Mouse (Mus musculus) neural tube, embryonic 12.5 days (tissue): ENCODE data around the gene Nhlh1. TPM values are rescaled to one million over a fixed set of nuclear protein-coding genes. Genes with fewer than 3 reads are reported as not detected.
A peak's percentile ranks its signal among the peaks of the same experiment; 100 is the strongest.

Experiments used
- ATAC-seq: fragments of 200-750 bp; cut with Nextera tagmentation; 2 replicates; pipeline ENCODE4 v1.8.0; 2017; ENCODE audit warnings: low read depth, mild to moderate bottlenecking, moderate TSS enrichment, moderate library complexity; ENCODE audit not compliant: low FRiP score
- H3K27ac ChIP-seq: fragments of 300-500 bp; sonication (generic); 2 replicates; pipeline ENCODE4 v1.5.1; 2016
- H3K27me3 ChIP-seq: fragments of 300-500 bp; sonication (generic); replicated peaks from 2 replicates; pipeline ENCODE4 v1.6.1; 2016; ENCODE audit warnings: mild to moderate bottlenecking
- H3K36me3 ChIP-seq: fragments of 300-500 bp; sonication (generic); 2 replicates; pipeline ENCODE4 v1.6.1; 2016; ENCODE audit warnings: mild to moderate bottlenecking
- H3K4me1 ChIP-seq: fragments of 300-500 bp; sonication (generic); 2 replicates; pipeline ENCODE4 v1.6.1; 2016
- H3K4me2 ChIP-seq: fragments of 300-500 bp; sonication (generic); replicated peaks from 2 replicates; pipeline ENCODE4 v1.6.1; 2016; ENCODE audit warnings: mild to moderate bottlenecking
- H3K4me3 ChIP-seq: fragments of 300-500 bp; sonication (generic); 2 replicates; pipeline ENCODE4 v1.5.1; 2016
- H3K9ac ChIP-seq: fragments of 300-500 bp; sonication (generic); 2 replicates; pipeline ENCODE4 v1.6.1; 2016; ENCODE audit warnings: mild to moderate bottlenecking
- H3K9me3 ChIP-seq: fragments of 300-500 bp; sonication (generic); 2 replicates; pipeline ENCODE4 v1.6.1; 2016; ENCODE audit warnings: mild to moderate bottlenecking
- WGBS: fragments of 180-500 bp; shearing (Covaris S2); methylation state at CpG from one replicate; pipeline ENCODE4 v1.1.7; 2016; 5-methylcytosine and 5-hydroxymethylcytosine counted together
- polyA plus RNA-seq: library from polyadenylated mRNA; unstranded; fragments of >200 nt; fragmentation: Nextera tagmentation; extraction: Ambion mirVana; gene quantifications from 2 replicates; pipeline ENCODE4 v1.2.1, GENCODE M21; 2016

Nhlh1 gene
- polyA plus RNA-seq, 1 experiment from 2014 or later = 21.7 TPM

GRCm38 (mm10) chr1:172049131-172049782 lies 8.1 kb downstream of the Nhlh1 start:
- H3K9me3 ChIP-seq = no peaks in the 10 kb centered on the region
- peak overlapping the region; percentile 92 for H3K27ac ChIP-seq
- 13% methylated on average over 13 of the region's 13 CpGs for WGBS
- ATAC-seq = peak; percentile 64
- peaks cover 5% of the 10 kb centered on the region; the same call in 1 of the 2 replicates for H3K27me3 ChIP-seq
- H3K36me3 ChIP-seq = no peaks in the 10 kb centered on the region; the same call in 1 of the 2 replicates
- peaks cover 49% of the 10 kb centered on the region for H3K4me1 ChIP-seq
- H3K4me2 ChIP-seq = peak overlapping the region; percentile 49
- 0 out of 2 replicates have a peak overlapping the region, but pooled peaks have one; percentile 22 for H3K9ac ChIP-seq
- no peak overlapping the region for H3K4me3 ChIP-seq

- H3K9ac ChIP-seq = 0 out of 2 replicates have a peak overlapping the region, but pooled peaks have one; percentile 29
- ATAC-seq = peak; percentile 84
- no peaks in the 10 kb centered on the region; the same call in 1 of the 2 replicates for H3K36me3 ChIP-seq
- H3K9me3 ChIP-seq = no peaks in the 10 kb centered on the region
- H3K4me3 ChIP-seq = peak overlapping the region; percentile 18
- peak overlapping the region; percentile 49 for H3K4me2 ChIP-seq
- H3K4me1 ChIP-seq = peaks cover 39% of the 10 kb centered on the region
- WGBS = 7% methylated on average over 6 of the region's 6 CpGs
- no peaks in the 10 kb centered on the region for H3K27me3 ChIP-seq
- peak overlapping the region; percentile 92 for H3K27ac ChIP-seq
These were observed 9.1 kb downstream of the Nhlh1 start for GRCm38 (mm10) chr1:172048241-172048734.

DNA sequence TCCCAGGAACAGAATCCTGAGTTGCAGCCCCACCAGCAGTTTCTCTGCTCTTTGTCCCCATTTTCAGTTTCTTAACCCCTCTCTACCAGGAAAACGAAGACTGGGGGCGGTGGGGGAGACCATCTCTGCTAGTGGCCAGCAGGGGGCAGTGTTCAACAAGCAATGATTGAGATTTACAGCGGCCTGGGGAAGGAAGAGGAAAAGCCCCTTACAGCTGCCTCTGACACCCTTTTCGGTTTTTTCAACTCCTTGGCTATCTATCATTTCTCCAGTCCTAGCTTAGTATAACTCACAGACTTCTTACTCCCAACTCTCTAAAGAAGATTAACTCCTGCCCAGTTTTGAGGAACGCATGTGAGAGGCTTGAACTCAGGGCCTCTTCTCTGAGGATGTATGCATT lies 10.4 kb downstream of the Nhlh1 start:
- no peak for ATAC-seq
- Histone ChIP-seq H3K36me3 (no peaks in the 10 kb centered on the region), H3K9ac (no peak overlapping the region), H3K27ac (peak overlapping the region; percentile 92; the same call in 1 of the 2 replicates), H3K4me3 (no peak overlapping the region), H3K4me2 (peak overlapping the region; percentile 49), H3K9me3 (no peaks in the 10 kb centered on the region), H3K27me3 (no peaks in the 10 kb centered on the region), H3K4me1 (peaks cover 32% of the 10 kb centered on the region)
- 10% methylated on average over 5 of the region's 5 CpGs for WGBS

- WGBS = 78% methylated on average over 8 of the region's 8 CpGs
- no peak overlapping the region for H3K4me2 ChIP-seq
- peaks cover 32% of the 10 kb centered on the region for H3K4me1 ChIP-seq
- no peak overlapping the region for H3K4me3 ChIP-seq
- no peak overlapping the region; the same call in 1 of the 2 replicates for H3K27ac ChIP-seq
- no peak overlapping the region for H3K9ac ChIP-seq
- H3K27me3 ChIP-seq = no peaks in the 10 kb centered on the region
- H3K36me3 ChIP-seq = no peaks in the 10 kb centered on the region
- ATAC-seq = no peak
- H3K9me3 ChIP-seq = no peaks in the 10 kb centered on the region
These were observed 11.0 kb downstream of the Nhlh1 start for GRCm38 (mm10) chr1:172046410-172046809.

GRCm38 (mm10) chr1:172029914-172030313 lies 27.5 kb downstream of the Nhlh1 start:
- Histone ChIP-seq H3K4me1 (peaks cover 29% of the 10 kb centered on the region), H3K4me3 (no peak overlapping the region), H3K36me3 (no peaks in the 10 kb centered on the region), H3K4me2 (no peak overlapping the region), H3K27ac (no peak overlapping the region), H3K9me3 (no peaks in the 10 kb centered on the region), H3K9ac (no peak overlapping the region), H3K27me3 (no peaks in the 10 kb centered on the region)
- ATAC-seq = no peak
- 94% methylated on average over 2 of the region's 2 CpGs for WGBS

DNA sequence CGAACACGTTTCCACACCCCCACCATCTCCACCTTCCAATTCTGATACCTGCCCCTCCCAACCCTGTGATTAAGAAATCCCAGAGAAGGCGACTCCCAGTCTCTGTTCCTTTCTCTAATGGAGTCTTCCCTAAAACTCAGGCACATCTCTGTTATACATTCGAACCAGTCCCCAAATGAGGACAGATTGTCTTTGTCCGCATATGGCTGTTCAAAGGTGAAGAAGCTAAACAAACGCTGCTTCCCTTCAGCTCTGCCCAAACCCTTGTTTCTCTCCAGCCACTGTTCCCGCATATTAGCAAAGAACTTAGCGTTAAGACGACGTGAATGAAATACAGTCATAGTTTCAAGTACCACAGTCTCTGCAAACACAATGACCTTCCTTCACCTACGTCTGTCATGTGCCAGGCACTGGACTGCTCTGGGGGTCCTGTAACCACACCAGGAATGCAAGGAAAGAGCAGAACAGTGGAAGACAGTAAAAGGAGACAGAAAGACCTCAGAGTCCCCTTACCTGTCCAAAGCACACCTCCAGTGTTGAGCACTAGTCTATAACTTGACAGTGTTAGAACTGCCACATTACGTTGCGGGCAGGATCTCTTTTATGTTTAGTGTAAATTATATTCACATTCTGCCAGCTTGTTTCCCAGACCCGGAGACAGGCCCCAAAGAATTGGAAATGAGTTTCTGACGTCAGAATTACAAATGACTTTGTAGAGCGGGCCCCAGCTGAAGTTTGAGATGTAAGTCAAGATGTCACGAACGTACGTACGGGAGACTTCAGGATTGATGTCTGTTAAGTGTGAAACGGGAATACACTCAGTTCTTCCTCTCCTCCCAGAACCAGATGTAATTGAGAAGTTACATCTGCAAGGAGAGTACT lies 28.7 kb downstream of the Nhlh1 start, which contains the start of gene Vangl2:
Gene Vangl2, minus strand, starts transcription at position 51 of the 882 bp plus-strand sequence.
- WGBS = 31% methylated on average over 21 of the region's 21 CpGs
- no peaks in the 10 kb centered on the region for H3K36me3 ChIP-seq
- no peaks in the 10 kb centered on the region for H3K27me3 ChIP-seq
- H3K4me3 ChIP-seq = peak within 1 kb of the TSS; percentile 72
- H3K27ac ChIP-seq = peak within 1 kb of the TSS; percentile 75
- peak within 1 kb of the TSS; percentile 92 for H3K4me2 ChIP-seq
- no peaks in the 10 kb centered on the region for H3K9me3 ChIP-seq
- H3K4me1 ChIP-seq = peaks cover 42% of the 10 kb centered on the region
- H3K9ac ChIP-seq = peak within 1 kb of the TSS; percentile 85
- no peak for ATAC-seq

DNA sequence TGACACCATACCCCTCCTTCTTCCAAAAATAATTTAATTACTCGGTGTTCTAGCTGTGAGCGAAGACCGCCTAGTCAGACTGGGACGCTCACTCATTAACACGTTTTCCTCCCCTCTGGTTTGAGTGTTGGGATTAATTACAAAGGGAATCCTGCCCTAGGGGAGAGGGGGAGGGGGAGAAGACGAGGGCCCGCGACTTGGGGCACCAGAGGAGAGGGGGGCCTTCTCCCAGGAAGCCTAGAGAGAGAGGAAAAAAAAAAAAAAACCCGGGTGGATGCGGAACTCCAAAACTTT lies 29.6 kb downstream of the Nhlh1 start:
- Histone ChIP-seq H3K4me1 (peaks cover 49% of the 10 kb centered on the region), H3K27ac (peak overlapping the region; percentile 75; the same call in 1 of the 2 replicates), H3K36me3 (no peaks in the 10 kb centered on the region), H3K4me3 (no peak overlapping the region), H3K9me3 (no peaks in the 10 kb centered on the region), H3K27me3 (no peaks in the 10 kb centered on the region), H3K4me2 (peak overlapping the region; percentile 92), H3K9ac (peak overlapping the region; percentile 85; the same call in 1 of the 2 replicates)
- 6% methylated on average over 10 of the region's 10 CpGs for WGBS
- peak; percentile 49; the same call in 1 of the 2 replicates for ATAC-seq

DNA sequence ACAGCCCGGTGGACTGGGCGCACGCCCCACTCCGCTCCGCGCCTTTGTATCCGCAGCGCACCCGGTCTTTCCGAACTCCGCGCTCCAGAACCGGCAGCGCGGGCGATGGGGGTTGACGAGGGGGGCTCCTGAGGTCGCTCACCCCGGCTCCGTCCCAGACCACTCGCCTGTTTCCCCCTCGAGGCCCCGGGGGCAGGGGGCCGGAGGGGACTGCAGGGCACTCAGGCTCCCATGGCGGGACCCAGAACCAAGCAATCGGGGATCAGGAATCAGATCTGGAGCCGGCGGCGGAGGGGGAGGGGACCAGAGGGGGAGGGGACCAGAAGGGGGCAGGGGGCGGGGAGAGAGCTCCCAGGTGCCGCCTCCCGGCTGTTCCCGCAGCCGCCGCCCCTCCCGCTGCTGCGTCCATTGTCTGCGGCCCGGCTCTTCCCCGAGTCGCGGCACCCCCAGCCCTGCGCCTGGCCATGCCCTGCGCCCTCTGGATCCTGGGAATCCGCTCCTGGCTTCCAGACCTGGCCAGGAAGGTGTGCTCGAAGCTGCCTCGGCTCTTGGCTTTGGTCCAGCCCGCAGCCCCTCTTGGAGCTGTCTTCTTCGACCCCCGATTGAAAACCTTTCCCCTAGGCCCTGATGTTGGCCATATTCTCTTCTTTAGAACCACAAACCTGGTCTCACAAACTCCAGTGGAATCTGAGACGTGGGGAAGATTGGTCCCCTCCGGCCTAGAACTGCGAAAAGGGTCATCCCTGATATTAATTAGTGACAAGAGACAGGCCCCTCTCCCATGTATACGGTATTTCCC lies 30.2 kb downstream of the Nhlh1 start:
- Histone ChIP-seq H3K27me3 (no peaks in the 10 kb centered on the region), H3K4me1 (peaks cover 54% of the 10 kb centered on the region), H3K9ac (peak overlapping the region; percentile 85), H3K27ac (peak overlapping the region; percentile 75), H3K36me3 (peaks cover 5% of the 10 kb centered on the region; the same call in 1 of the 2 replicates), H3K4me2 (peak overlapping the region; percentile 92), H3K4me3 (peak overlapping the region; percentile 72), H3K9me3 (no peaks in the 10 kb centered on the region)
- under 1% methylated on average over 50 of the region's 54 CpGs for WGBS
- ATAC-seq = peak; percentile 88

- peak overlapping the region; percentile 72 for H3K4me3 ChIP-seq
- H3K27ac ChIP-seq = peak overlapping the region; percentile 75; the same call in 1 of the 2 replicates
- no peaks in the 10 kb centered on the region for H3K9me3 ChIP-seq
- 1% methylated on average over 23 of the region's 23 CpGs for WGBS
- H3K27me3 ChIP-seq = no peaks in the 10 kb centered on the region
- H3K36me3 ChIP-seq = peaks cover 11% of the 10 kb centered on the region; the same call in 1 of the 2 replicates
- peaks cover 63% of the 10 kb centered on the region for H3K4me1 ChIP-seq
- peak overlapping the region; percentile 92 for H3K4me2 ChIP-seq
- peak overlapping the region; percentile 85 for H3K9ac ChIP-seq
- ATAC-seq = peak; percentile 63
These were observed 31.0 kb downstream of the Nhlh1 start for GRCm38 (mm10) chr1:172026201-172026901.

DNA sequence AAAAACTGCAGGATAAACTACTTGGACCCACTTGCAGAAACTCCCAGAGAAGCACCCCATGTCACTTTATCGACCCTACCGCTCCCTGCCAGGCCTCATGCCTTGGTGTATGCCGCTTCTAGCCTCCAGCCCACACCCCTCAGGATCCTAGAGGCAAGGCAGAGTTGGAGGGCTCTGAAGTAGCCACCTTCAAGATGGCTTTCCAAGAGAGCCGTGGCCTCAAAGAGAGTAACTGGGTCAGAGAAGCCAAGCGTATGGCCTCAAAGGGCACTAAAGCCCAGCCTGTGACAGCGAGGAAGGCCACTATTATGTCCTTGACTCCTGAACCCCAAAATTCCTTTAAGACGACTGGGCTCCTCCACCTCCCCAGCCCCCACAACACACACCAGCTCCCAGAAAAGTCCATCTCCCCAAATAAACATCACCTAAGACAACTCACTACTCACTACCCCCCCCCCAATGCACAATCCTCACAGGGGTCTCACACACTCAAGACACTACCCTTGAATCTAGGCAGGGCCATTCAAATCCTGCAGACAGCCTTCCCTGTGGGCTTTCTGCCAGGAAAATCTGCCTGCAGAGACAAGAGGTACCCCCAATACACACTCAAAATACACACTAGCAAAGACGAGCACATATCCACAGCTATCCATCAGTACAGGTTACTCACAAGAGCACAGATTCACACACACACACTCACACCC lies 32.0 kb downstream of the Nhlh1 start:
- H3K4me3 ChIP-seq = peak overlapping the region; percentile 72
- peaks cover 71% of the 10 kb centered on the region for H3K4me1 ChIP-seq
- peaks cover 11% of the 10 kb centered on the region; the same call in 1 of the 2 replicates for H3K36me3 ChIP-seq
- ATAC-seq = no peak
- 19% methylated on average over 8 of the region's 8 CpGs for WGBS
- H3K4me2 ChIP-seq = peak overlapping the region; percentile 92
- H3K27ac ChIP-seq = 0 out of 2 replicates have a peak overlapping the region, but pooled peaks have one; percentile 1
- H3K9ac ChIP-seq = peak overlapping the region; percentile 85
- H3K27me3 ChIP-seq = no peaks in the 10 kb centered on the region
- H3K9me3 ChIP-seq = no peaks in the 10 kb centered on the region
